Mouse (Mus musculus) small intestine, adult 2 months (tissue): Measurements from ENCODE around the gene Hace1.

Experiments
- CTCF ChIP-seq: fragments of 200-500 bp; IDR thresholded peaks from 2 replicates; pipeline ENCODE4 v1.5.1; 2012; ENCODE audit warnings: low read depth, mild to moderate bottlenecking, control low read depth, inconsistent platforms, low read length, moderate library complexity, mixed read lengths; ENCODE audit not compliant: insufficient replicate concordance, insufficient read length; ENCODE audit errors: extremely low read depth
- POLR2A ChIP-seq: fragments of 200-500 bp; IDR thresholded peaks from 2 replicates; pipeline ENCODE4 v1.6.1; 2012; ENCODE audit warnings: low read depth, mild to moderate bottlenecking, control low read depth, inconsistent platforms, low read length, moderate library complexity

DNA sequence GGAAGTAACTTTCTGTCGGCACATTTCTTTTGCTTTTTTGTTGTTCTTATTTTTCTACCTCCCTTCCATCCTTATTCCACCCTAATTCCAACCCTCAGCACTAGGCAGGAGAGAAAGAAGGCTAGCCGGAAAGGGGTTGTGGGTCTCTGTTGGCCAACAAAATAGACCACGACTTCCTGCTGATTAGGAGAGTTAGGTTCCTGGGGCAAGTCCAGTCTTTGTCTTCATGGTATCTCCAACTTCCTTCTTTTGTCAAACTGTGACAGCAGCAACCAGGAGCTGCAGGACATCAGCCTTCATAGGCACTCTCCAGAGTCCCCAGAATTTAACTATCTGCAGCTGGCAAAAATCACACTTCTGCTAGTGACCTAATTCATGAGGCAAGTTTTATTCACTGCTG, 41.4 kb downstream of the Hace1 start:
- TF ChIP-seq POLR2A (no peak), CTCF (no peak)
